Mouse (Mus musculus) left cerebral cortex, postnatal 10 days (tissue): ENCODE measurements around the gene Grem2. TPM values are rescaled to one million over a fixed set of nuclear protein-coding genes. Genes with fewer than 3 reads are reported as not detected.

ENCODE experiments used
- DNase-seq, 2 experiments: peaks; one replicate each; pipeline ENCODE4 v3.0.0; 2021 to 2022; ENCODE audit warnings: low spot score in 2 of 2, mixed read lengths in 1 of 2; ENCODE audit errors: extremely low spot score in 1 of 2
- intact Hi-C: fragments of 180-260 bp; cut with DNase I; formaldehyde crosslinking; loops from one replicate; pipeline ENCODE4 v1.15.1; 2025
- total RNA-seq, 2 experiments: library from RNA; stranded (reverse); gene quantifications; 2 replicates each; pipeline ENCODE4 v1.2.3; 2021

The Grem2 gene
- 10 to 100 TPM; 25.5 to 27.8 TPM for total RNA-seq

GRCm38 (mm10) chr1:174921298-174921955 is at the start of gene Grem2:
TSS of gene Grem2 (minus strand) at chr1:174921819.
- intact Hi-C loops, result loop anchor here (5.0 kb wide), 1 partner anchor 324 kb away; no protein-coding TSS in a partner anchor
- DNase-seq, result peak; percentile 36 to 67

- DNase-seq, result no peak
- intact Hi-C loops, result no loop called here
These were observed 38.2 kb upstream of the Grem2 start for GRCm38 (mm10) chr1:174959837-174960236.

DNA sequence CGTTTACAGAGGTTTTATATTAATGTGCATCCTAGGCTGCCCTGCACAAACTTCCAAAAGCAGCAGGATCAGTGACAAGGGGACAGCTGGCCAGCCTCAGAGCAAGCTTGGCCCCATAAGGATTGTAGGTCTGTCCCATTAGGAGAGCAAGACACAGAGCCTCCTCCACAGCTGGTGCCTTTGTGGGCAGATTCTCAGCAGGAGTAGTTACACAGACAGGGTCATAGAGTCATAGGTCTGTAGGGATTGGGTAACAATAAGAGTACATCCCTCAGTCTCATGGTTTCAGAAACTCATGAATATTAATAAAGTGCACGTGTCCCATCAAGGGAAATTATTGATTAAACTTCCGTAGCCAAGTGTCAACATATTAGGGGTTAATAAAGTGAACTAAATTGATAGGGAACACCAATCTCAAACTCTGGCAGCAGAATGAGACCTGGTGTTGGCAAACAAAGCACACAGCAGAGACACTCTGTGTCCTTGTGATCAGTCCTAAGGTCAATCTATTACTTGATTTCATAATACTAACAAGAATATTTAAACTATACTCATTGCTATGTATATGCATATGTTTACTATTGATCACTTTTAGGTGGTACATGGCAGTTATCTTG is 9.5 kb upstream of the Grem2 start:
- intact Hi-C loops, result no loop called here
- DNase-seq, result no peak

DNA sequence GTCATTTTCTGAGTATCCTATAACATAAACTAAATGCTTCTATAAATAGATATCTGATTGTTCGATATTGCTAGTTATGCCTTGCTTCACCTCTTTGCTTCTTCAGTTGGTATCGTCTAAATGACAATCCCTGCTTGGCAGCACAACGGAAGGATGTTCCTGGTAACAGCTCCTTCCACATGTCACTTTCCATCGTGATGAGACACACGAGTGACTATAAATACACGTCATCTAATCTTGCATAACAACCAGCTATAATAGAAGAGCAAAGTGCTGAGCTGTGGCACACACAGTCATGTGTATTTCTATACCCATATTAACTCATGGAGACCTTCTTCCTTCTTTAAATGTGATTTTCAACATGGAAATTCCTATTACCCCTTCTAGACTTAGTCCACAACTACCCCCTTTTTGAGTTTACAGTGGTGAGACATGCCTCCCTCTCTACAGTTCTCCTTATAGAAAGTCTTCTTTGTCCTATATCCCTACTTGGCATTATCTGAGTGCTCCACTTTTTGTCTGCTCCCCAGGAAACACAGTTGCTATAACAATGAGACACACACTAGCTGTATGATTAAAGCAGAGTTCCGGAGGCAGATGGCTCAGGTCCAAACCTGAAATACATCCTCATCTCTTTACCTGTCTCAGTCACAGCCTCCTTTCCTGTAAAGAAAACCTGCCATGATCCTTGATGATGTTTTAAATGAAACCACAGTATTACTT is 8.0 kb upstream of the Grem2 start:
- intact Hi-C loops, result no loop called here
- DNase-seq, result no peak

- intact Hi-C loops, result no loop called here
- DNase-seq, result no peak
These were observed 2.7 kb downstream of the Grem2 start for GRCm38 (mm10) chr1:174918949-174919348.

DNA sequence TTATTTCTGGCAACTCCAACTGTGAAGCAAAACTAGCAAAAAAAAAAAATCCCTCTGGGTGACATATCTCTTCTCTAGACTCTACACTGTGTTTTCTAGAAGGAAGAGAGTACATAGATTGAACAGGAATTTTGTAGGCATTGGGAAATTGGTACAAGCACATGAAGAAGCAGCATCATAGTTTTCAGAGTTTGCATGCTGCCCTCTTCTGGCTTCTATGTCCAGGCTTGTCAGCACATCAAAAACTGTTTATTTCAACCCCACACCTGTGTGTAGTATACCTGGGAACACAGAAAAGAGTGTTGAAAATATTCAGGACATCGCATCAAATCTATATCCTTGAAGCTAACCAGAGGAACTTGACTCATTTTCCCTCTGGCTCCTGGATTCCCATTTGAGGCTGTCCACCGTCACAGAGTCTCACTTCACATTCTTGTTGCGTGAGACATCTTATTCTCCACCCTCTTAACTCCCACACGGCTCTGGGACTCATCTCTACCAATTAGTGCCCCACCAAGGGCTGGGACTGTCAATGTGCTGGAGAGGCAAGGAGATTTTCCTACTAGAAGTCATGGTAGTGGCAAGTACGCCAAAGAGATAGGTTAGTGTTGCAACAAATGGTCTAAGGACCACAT is 3.3 kb downstream of the Grem2 start:
- intact Hi-C loops, result no loop called here

DNA sequence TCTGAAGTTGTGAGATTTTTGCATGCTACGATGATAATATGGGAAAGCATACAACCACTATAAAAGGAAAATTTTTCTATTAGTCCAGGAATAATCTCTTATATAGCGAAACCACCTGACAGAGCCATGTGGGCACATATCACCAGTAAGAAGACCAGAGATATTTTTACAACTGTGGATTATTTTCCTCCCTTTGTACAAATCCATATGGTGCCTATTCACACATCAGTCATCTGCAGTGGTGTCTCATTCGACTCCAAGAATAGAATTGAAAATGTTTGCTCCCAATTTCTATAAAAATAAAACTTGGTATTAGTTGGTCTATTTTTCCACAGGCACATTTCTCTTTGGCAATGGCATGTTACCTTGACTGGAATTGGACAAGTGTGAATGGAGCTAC is 11.8 kb downstream of the Grem2 start:
- intact Hi-C loops, result no loop called here
- DNase-seq, result no peak

More for the DNA sequence above, 3.3 kb downstream of the Grem2 start:
- no peak for DNase-seq

- no peak for DNase-seq
- intact Hi-C loops, result no loop called here
These were observed 13.4 kb downstream of the Grem2 start for GRCm38 (mm10) chr1:174908232-174908631.

GRCm38 (mm10) chr1:174907637-174908036 is 14.0 kb downstream of the Grem2 start:
- no peak for DNase-seq
- intact Hi-C loops, result no loop called here

- DNase-seq, result no peak
- intact Hi-C loops, result no loop called here
These were observed 18.9 kb downstream of the Grem2 start for GRCm38 (mm10) chr1:174902755-174903154.

DNA sequence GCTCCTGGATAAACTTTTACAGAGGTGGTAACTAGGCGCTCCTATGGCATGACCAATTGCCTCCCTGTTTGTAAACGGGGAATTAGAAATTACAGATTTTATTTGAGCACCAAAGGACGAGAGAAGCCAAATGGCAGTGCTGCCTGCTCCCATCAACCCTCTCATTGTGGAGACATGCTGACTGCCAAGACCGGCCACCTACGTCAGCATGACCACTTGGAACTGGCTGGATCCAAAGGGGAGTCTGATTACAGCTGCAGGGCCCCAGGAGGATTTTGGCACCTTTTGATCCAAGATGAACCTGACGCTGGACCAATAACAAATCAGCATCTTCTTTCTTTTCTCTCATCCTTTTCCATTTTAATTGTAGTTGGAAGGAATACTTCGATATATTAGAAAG is 29.1 kb downstream of the Grem2 start:
- intact Hi-C loops, result no loop called here
- DNase-seq, result no peak

DNA sequence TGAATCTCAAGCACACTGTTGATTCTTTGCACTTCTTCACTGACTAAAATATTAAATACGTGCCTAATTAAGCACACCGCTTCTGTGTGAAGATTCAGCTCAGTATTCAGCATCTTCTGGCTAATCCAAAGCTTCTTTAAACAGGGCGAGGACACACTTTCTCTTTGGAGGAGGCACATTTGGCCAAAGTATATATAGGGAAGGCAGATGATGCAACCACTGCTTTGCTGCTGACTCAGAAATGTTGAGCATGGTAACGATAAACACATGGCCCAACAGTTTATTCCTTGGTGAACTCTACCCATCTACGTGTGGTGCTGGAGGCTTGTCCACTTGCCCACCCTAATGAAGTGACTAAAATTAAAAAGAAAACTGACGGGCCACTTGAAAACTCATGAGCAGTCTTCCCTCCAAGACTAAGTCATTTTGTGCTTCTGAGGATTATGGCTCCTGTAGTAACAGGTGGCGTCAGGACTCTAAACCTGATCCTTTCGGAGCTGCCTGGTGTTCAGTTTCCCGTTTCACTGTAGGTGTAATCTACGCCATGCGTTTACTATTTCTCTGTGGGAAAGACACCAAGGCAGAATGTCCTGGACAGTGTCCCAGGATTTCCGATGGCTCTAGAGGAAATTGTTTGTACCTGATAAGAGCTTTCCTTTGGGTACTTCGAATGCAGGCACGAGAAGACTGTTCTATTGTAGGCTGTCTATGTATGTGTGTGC is 32.8 kb downstream of the Grem2 start:
- intact Hi-C loops, result no loop called here
- DNase-seq, result no peak

GRCm38 (mm10) chr1:174888073-174888472 is 33.5 kb downstream of the Grem2 start:
- intact Hi-C loops, result no loop called here
- DNase-seq, result no peak

DNA sequence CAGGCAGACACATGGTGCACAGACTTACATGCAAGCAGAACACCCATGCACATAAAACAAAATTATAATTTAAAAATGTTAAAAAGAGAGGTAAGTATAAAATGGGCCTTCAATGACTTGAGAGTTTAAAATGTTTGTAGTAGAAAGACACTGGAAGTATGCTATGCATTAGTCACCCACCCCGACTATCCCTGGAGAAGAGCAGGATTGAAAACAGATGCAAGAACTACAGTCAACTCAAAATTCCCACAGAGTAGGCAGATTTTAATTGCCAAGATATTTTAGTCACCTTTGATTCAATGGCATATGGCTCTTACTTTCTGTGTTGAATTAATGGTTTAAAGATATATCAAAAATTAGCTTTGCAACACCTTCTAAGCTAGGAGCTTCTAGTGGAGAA is 39.1 kb downstream of the Grem2 start:
- intact Hi-C loops, result no loop called here
- DNase-seq, result no peak

DNA sequence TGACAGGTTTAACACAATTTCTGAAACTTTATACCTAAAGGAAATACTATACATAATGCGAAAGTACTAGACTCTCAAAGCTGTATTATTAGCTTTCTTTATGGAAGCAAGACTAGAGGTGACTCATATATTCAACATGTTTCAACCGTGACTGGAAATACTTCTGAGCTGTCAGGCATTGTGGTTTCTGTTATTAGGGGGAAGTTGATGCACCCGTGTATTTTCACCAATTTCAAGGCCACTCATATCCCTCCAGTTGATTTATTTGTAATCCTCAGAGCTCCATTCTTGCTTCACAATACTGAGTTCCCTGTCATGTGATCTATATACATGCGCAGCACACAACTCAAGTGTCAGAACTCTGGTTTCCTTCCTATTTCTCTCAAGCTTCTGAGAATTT is 46.4 kb downstream of the Grem2 start:
- intact Hi-C loops, result no loop called here
- DNase-seq, result no peak

DNA sequence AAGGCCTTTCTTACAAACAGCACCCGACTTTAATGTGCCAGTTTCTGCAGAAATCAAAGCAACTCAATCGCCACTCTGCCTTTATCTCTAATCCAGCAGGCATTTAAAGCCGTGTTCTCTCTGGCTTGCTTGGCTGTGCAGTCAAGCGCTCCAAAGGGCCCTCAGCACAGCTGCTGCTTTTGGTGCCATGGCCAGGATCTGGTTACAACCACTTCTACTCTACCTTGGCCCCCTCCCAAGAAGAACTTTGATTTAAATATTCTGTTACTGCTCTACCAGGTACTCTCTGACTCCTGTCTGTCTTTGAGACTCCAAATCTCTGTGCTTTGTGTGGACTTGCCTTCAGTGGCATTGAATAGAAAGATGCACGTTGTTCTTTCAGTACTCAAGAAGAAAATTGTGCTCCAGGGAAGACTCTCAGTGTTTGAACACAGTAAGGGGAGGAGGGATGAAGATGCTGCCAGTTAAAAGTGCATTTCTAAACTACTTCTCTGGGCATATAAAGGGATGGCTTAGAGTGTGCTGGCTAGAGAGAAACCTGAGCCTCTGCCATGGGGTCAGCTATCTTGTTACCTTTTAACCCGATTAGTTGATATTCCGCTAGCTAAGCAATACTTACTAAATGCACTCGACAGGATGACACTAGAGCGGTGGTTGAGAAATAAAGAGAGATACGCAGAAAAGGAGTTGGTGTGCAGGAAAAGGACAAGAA is 61.1 kb downstream of the Grem2 start:
- no peak for DNase-seq
- intact Hi-C loops, result no loop called here

DNA sequence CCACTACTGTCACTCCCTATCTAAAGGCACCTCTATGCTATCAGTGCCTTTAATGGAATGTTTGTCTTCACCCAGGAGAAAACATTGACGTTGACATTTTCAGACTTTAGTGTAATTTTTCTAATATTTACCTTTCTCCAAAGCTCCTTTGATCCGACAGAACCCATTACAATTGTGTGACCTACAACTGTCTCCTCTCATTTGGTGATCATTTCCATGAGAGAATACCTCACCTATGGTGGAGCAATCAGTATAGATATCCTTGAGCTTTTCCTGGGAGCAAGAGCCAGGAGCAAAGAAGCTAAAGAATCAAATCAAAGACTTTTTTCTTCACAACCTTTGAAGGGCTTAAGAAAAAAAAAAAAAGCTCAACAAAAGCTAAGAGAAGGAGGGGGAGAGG is 65.4 kb downstream of the Grem2 start:
- intact Hi-C loops, result no loop called here
- DNase-seq, result no peak

- intact Hi-C loops, result no loop called here
- DNase-seq, result no peak
These were observed 76.8 kb downstream of the Grem2 start for GRCm38 (mm10) chr1:174844786-174845185.
